Mouse (Mus musculus) stomach, embryonic 14.5 days (tissue): ENCODE measurements at regions not wholly inside any gene's neighbourhood (a gene's known extent, or its start where the extent isn't known, plus 50 kb on each side); places are given as distances from the start of the nearest gene placed in this dataset.
"Not testable (repeated sequence)": the region's sequence is repeated elsewhere in the genome, so short reads cannot be mapped to it uniquely, and the experiment has no call there.

Experiments
- ATAC-seq: fragments of 200-750 bp; cut with Nextera tagmentation; 2 replicates; pipeline ENCODE4 v1.8.0; 2017; ENCODE audit warnings: low read depth, moderate TSS enrichment; ENCODE audit not compliant: insufficient number of reproducible peaks, insufficient read depth, low FRiP score
- H3K27ac ChIP-seq: fragments of 300-500 bp; sonication (generic); 2 replicates; pipeline ENCODE4 v1.5.1; 2014; ENCODE audit warnings: mild to moderate bottlenecking, low read length, moderate library complexity, mixed read lengths
- H3K27me3 ChIP-seq: fragments of 300-500 bp; sonication (generic); 2 replicates; pipeline ENCODE4 v1.6.1; 2014; ENCODE audit warnings: low read length, control low read depth, mixed read lengths; ENCODE audit not compliant: control insufficient read depth, insufficient read depth
- H3K36me3 ChIP-seq: fragments of 300-500 bp; sonication (generic); 2 replicates; pipeline ENCODE4 v1.6.1; 2014; ENCODE audit warnings: mild to moderate bottlenecking, control low read depth, low read length, moderate library complexity, mixed read lengths; ENCODE audit not compliant: control insufficient read depth, insufficient read depth
- H3K4me1 ChIP-seq: fragments of 300-500 bp; sonication (generic); 2 replicates; pipeline ENCODE4 v1.6.1; 2014; ENCODE audit warnings: low read length, control low read depth, mixed read lengths; ENCODE audit not compliant: control insufficient read depth, insufficient read depth
- H3K4me2 ChIP-seq: fragments of 300-500 bp; sonication (generic); replicated peaks from 2 replicates; pipeline ENCODE4 v1.6.1; 2014; ENCODE audit warnings: low read depth, low read length, control low read depth
- H3K4me3 ChIP-seq: fragments of 300-500 bp; sonication (generic); 2 replicates; pipeline ENCODE4 v1.5.1; 2014; ENCODE audit warnings: low read depth, low read length, control low read depth
- H3K9ac ChIP-seq: fragments of 300-500 bp; sonication (generic); replicated peaks from 2 replicates; pipeline ENCODE4 v1.6.1; 2014; ENCODE audit warnings: low read depth, mild to moderate bottlenecking, control low read depth, low read length, moderate library complexity, mixed read lengths
- H3K9me3 ChIP-seq: fragments of 300-500 bp; sonication (generic); 2 replicates; pipeline ENCODE4 v1.6.1; 2016; ENCODE audit warnings: low read depth, low read length, control low read depth; ENCODE audit not compliant: control insufficient read depth
- WGBS: fragments of 180-500 bp; shearing (Covaris S2); extraction: QIAGEN DNeasy Blood & Tissue Kit; methylation state at CpG from one replicate; pipeline ENCODE4 v1.1.7; 2014; 5-methylcytosine and 5-hydroxymethylcytosine counted together

GRCm38 (mm10) chr1:113412858-113413257 lies 1548.1 kb upstream of the Dsel start:
- Histone ChIP-seq H3K36me3 (no peaks in the 10 kb centered on the region), H3K9ac (no peak overlapping the region), H3K27me3 (no peaks in the 10 kb centered on the region), H3K4me3 (no peak overlapping the region), H3K4me1 (no peaks in the 10 kb centered on the region), H3K9me3 (no peaks in the 10 kb centered on the region), H3K27ac (no peak overlapping the region), H3K4me2 (no peak overlapping the region)
- peak; percentile 86 for ATAC-seq
- WGBS: 77% methylated on average over 3 of the region's 3 CpGs

- H3K4me3 ChIP-seq: no peak overlapping the region
- no peak overlapping the region for H3K27ac ChIP-seq
- H3K27me3 ChIP-seq: no peaks in the 10 kb centered on the region
- no peak overlapping the region for H3K4me2 ChIP-seq
- 80% methylated on average over 6 of the region's 6 CpGs for WGBS
- ATAC-seq: no peak
- no peaks in the 10 kb centered on the region for H3K4me1 ChIP-seq
- no peaks in the 10 kb centered on the region for H3K36me3 ChIP-seq
- H3K9me3 ChIP-seq: no peaks in the 10 kb centered on the region
- no peak overlapping the region for H3K9ac ChIP-seq
Observed at GRCm38 (mm10) chr1:113395267-113395824, 1530.6 kb upstream of the Dsel start.

GRCm38 (mm10) chr1:113394326-113394725 lies 1529.6 kb upstream of the Dsel start:
- not testable (repeated sequence) for H3K4me1 ChIP-seq, H3K36me3 ChIP-seq, H3K4me3 ChIP-seq, H3K9me3 ChIP-seq, ATAC-seq, H3K4me2 ChIP-seq, H3K9ac ChIP-seq, H3K27ac ChIP-seq, H3K27me3 ChIP-seq
- 84% methylated on average over 3 of the region's 3 CpGs for WGBS

- H3K4me2 ChIP-seq: no peak overlapping the region
- H3K4me3 ChIP-seq: no peak overlapping the region
- no peak for ATAC-seq
- H3K36me3 ChIP-seq: no peaks in the 10 kb centered on the region
- no peak overlapping the region for H3K27ac ChIP-seq
- H3K9me3 ChIP-seq: no peaks in the 10 kb centered on the region
- no peaks in the 10 kb centered on the region for H3K4me1 ChIP-seq
- no peak overlapping the region for H3K9ac ChIP-seq
- H3K27me3 ChIP-seq: no peaks in the 10 kb centered on the region
Observed at GRCm38 (mm10) chr1:113392962-113393361, 1528.2 kb upstream of the Dsel start.

- 94% methylated on average over 2 of the region's 2 CpGs for WGBS
- no peak overlapping the region for H3K4me2 ChIP-seq
Observed at GRCm38 (mm10) chr1:113389920-113390319, 1525.2 kb upstream of the Dsel start.

GRCm38 (mm10) chr1:113384888-113385430 lies 1520.2 kb upstream of the Dsel start:
- Histone ChIP-seq H3K27ac (no peak overlapping the region), H3K4me1 (no peaks in the 10 kb centered on the region), H3K27me3 (no peaks in the 10 kb centered on the region), H3K36me3 (no peaks in the 10 kb centered on the region), H3K4me2 (no peak overlapping the region), H3K9ac (no peak overlapping the region), H3K9me3 (no peaks in the 10 kb centered on the region), H3K4me3 (no peak overlapping the region)
- ATAC-seq: no peak
- 82% methylated on average over 6 of the region's 6 CpGs for WGBS

More at GRCm38 (mm10) chr1:113389920-113390319, 1525.2 kb upstream of the Dsel start:
- Histone ChIP-seq H3K9ac (no peak overlapping the region), H3K27ac (no peak overlapping the region), H3K36me3 (no peaks in the 10 kb centered on the region), H3K4me1 (no peaks in the 10 kb centered on the region), H3K4me3 (no peak overlapping the region), H3K9me3 (no peaks in the 10 kb centered on the region), H3K27me3 (no peaks in the 10 kb centered on the region)
- ATAC-seq: no peak

- Histone ChIP-seq H3K4me3 (no peak overlapping the region), H3K9me3 (no peaks in the 10 kb centered on the region), H3K9ac (no peak overlapping the region), H3K27ac (no peak overlapping the region), H3K36me3 (no peaks in the 10 kb centered on the region), H3K27me3 (no peaks in the 10 kb centered on the region), H3K4me1 (no peaks in the 10 kb centered on the region), H3K4me2 (no peak overlapping the region)
- WGBS: 95% methylated on average over 2 of the region's 2 CpGs
- no peak for ATAC-seq
Observed at GRCm38 (mm10) chr1:113383717-113384116, 1519.0 kb upstream of the Dsel start.

GRCm38 (mm10) chr1:113372679-113373078 lies 1508.0 kb upstream of the Dsel start:
- ATAC-seq: no peak
- H3K4me3 ChIP-seq: no peak overlapping the region
- H3K36me3 ChIP-seq: no peaks in the 10 kb centered on the region
- H3K9ac ChIP-seq: no peak overlapping the region
- WGBS: 65% methylated on average over 1 of the region's 1 CpGs
- H3K4me1 ChIP-seq: no peaks in the 10 kb centered on the region
- H3K9me3 ChIP-seq: no peaks in the 10 kb centered on the region
- H3K4me2 ChIP-seq: no peak overlapping the region
- H3K27me3 ChIP-seq: no peaks in the 10 kb centered on the region
- no peak overlapping the region for H3K27ac ChIP-seq

- Histone ChIP-seq H3K4me1 (no peaks in the 10 kb centered on the region), H3K27ac (no peak overlapping the region), H3K36me3 (no peaks in the 10 kb centered on the region), H3K4me2 (no peak overlapping the region), H3K27me3 (no peaks in the 10 kb centered on the region), H3K4me3 (no peak overlapping the region), H3K9me3 (no peaks in the 10 kb centered on the region), H3K9ac (no peak overlapping the region)
- no peak for ATAC-seq
- 77% methylated on average over 4 of the region's 4 CpGs for WGBS
Observed at GRCm38 (mm10) chr1:113358242-113358641, 1493.5 kb upstream of the Dsel start.
